Mouse (Mus musculus) erythroblast, embryonic 14.5 days (primary cell): ENCODE data around the gene Tnfrsf17.

Source experiments
- GATA1 ChIP-seq: IDR thresholded peaks from 2 replicates; pipeline ENCODE4 v1.6.1; 2012; ENCODE audit warnings: low read length, inconsistent platforms, mixed read lengths
- TAL1 ChIP-seq: IDR thresholded peaks from 3 replicates; pipeline ENCODE4 v1.6.1; 2012; ENCODE audit warnings: low read length, inconsistent platforms, mixed read lengths

- TF ChIP-seq GATA1: no peak
- TF ChIP-seq TAL1: no peak
These were observed 47.1 kb upstream of the Tnfrsf17 start for GRCm38 (mm10) chr16:11266556-11266955.
